Mouse (Mus musculus): ENCODE data around the gene Sorl1. TPM values are rescaled to one million over a fixed set of nuclear protein-coding genes. Genes with fewer than 3 reads are reported as not detected.
A peak's percentile ranks its signal among the peaks of the same experiment; 100 is the strongest.

The Sorl1 gene
- polyA plus RNA-seq (2011; ENCODE audit: insufficient read depth, insufficient read length, low replicate concordance, missing spikeins) = 10.2 and 32.7 TPM in 2 replicates

GRCm38 (mm10) chr9:42123713-42124576 is at the start of gene Sorl1:
Gene Sorl1, minus strand, starts transcription at chr9:42124297.
- WGBS = under 1% methylated on average over 90 of the region's 94 CpGs
- Histone ChIP-seq H3K4me1 (ENCODE audit: control insufficient read depth, insufficient read depth, low read length) (peaks cover 7% of the 10 kb centered on the region), H3K27ac (ENCODE audit: control insufficient read depth, insufficient read depth, low read depth, low read length, poor library complexity) (peak within 1 kb of the TSS; percentile 95), H3K4me3 (replicated peaks; ENCODE audit: control insufficient read depth, low read depth, low read length) (peak within 1 kb of the TSS; percentile 95)
- TF ChIP-seq POLR2A (IDR thresholded peaks at IDR 0.05; ENCODE audit: borderline replicate concordance, control insufficient read depth, low read depth, low read length) = peak; percentile 40
- TF ChIP-seq CTCF (IDR thresholded peaks at IDR 0.05; ENCODE audit: control insufficient read depth, insufficient read depth, low read length) = peak; percentile 50

GRCm38 (mm10) chr9:42173781-42174180 is 49.7 kb upstream of the Sorl1 start:
- WGBS = 46% methylated on average over 3 of the region's 3 CpGs

GRCm38 (mm10) chr9:42169491-42169890 is 45.4 kb upstream of the Sorl1 start:
- H3K27ac ChIP-seq (ENCODE audit: control insufficient read depth, insufficient read depth, low read depth, low read length, poor library complexity) = no peak overlapping the region
- H3K4me3 ChIP-seq (replicated peaks; ENCODE audit: control insufficient read depth, low read depth, low read length) = no peak overlapping the region
- WGBS = 81% methylated on average over 8 of the region's 8 CpGs
- H3K4me1 ChIP-seq (ENCODE audit: control insufficient read depth, insufficient read depth, low read length) = no peaks in the 10 kb centered on the region; the same call in 1 of the 2 replicates
- TF ChIP-seq CTCF (IDR thresholded peaks at IDR 0.05; ENCODE audit: control insufficient read depth, insufficient read depth, low read length) (no peak), POLR2A (IDR thresholded peaks at IDR 0.05; ENCODE audit: borderline replicate concordance, control insufficient read depth, low read depth, low read length) (no peak)

More at GRCm38 (mm10) chr9:42173781-42174180, 49.7 kb upstream of the Sorl1 start:
- H3K4me1 ChIP-seq (ENCODE audit: control insufficient read depth, insufficient read depth, low read length) = no peaks in the 10 kb centered on the region; the same call in 1 of the 2 replicates
- H3K27ac ChIP-seq (ENCODE audit: control insufficient read depth, insufficient read depth, low read depth, low read length, poor library complexity) = no peak overlapping the region
- TF ChIP-seq POLR2A (IDR thresholded peaks at IDR 0.05; ENCODE audit: borderline replicate concordance, control insufficient read depth, low read depth, low read length) (no peak), CTCF (IDR thresholded peaks at IDR 0.05; ENCODE audit: control insufficient read depth, insufficient read depth, low read length) (no peak)
- H3K4me3 ChIP-seq (replicated peaks; ENCODE audit: control insufficient read depth, low read depth, low read length) = no peak overlapping the region

- Histone ChIP-seq H3K27ac (ENCODE audit: control insufficient read depth, insufficient read depth, low read depth, low read length, poor library complexity) (no peak overlapping the region), H3K4me1 (ENCODE audit: control insufficient read depth, insufficient read depth, low read length) (no peaks in the 10 kb centered on the region; the same call in 1 of the 2 replicates), H3K4me3 (replicated peaks; ENCODE audit: control insufficient read depth, low read depth, low read length) (no peak overlapping the region)
- no peak for TF ChIP-seq POLR2A (IDR thresholded peaks at IDR 0.05; ENCODE audit: borderline replicate concordance, control insufficient read depth, low read depth, low read length)
- TF ChIP-seq CTCF (IDR thresholded peaks at IDR 0.05; ENCODE audit: control insufficient read depth, insufficient read depth, low read length) = no peak
- 86% methylated on average over 7 of the region's 7 CpGs for WGBS
Measured at GRCm38 (mm10) chr9:42169025-42169424, 44.9 kb upstream of the Sorl1 start.

GRCm38 (mm10) chr9:42164930-42165329 is 40.8 kb upstream of the Sorl1 start:
- H3K4me3 ChIP-seq (replicated peaks; ENCODE audit: control insufficient read depth, low read depth, low read length) = no peak overlapping the region
- 57% methylated on average over 2 of the region's 2 CpGs for WGBS
- peaks cover 1% of the 10 kb centered on the region; the same call in 1 of the 2 replicates for H3K4me1 ChIP-seq (ENCODE audit: control insufficient read depth, insufficient read depth, low read length)
- no peak overlapping the region for H3K27ac ChIP-seq (ENCODE audit: control insufficient read depth, insufficient read depth, low read depth, low read length, poor library complexity)
- TF ChIP-seq POLR2A (IDR thresholded peaks at IDR 0.05; ENCODE audit: borderline replicate concordance, control insufficient read depth, low read depth, low read length) (no peak), CTCF (IDR thresholded peaks at IDR 0.05; ENCODE audit: control insufficient read depth, insufficient read depth, low read length) (no peak)

GRCm38 (mm10) chr9:42163011-42163410 is 38.9 kb upstream of the Sorl1 start:
- H3K27ac ChIP-seq (ENCODE audit: control insufficient read depth, insufficient read depth, low read depth, low read length, poor library complexity) = no peak overlapping the region
- peaks cover 5% of the 10 kb centered on the region for H3K4me1 ChIP-seq (ENCODE audit: control insufficient read depth, insufficient read depth, low read length)
- 78% methylated on average over 4 of the region's 4 CpGs for WGBS
- no peak overlapping the region for H3K4me3 ChIP-seq (replicated peaks; ENCODE audit: control insufficient read depth, low read depth, low read length)
- TF ChIP-seq CTCF (IDR thresholded peaks at IDR 0.05; ENCODE audit: control insufficient read depth, insufficient read depth, low read length) = no peak

- H3K4me1 ChIP-seq (ENCODE audit: control insufficient read depth, insufficient read depth, low read length) = peaks cover 8% of the 10 kb centered on the region
- TF ChIP-seq POLR2A (IDR thresholded peaks at IDR 0.05; ENCODE audit: borderline replicate concordance, control insufficient read depth, low read depth, low read length) (no peak), CTCF (IDR thresholded peaks at IDR 0.05; ENCODE audit: control insufficient read depth, insufficient read depth, low read length) (no peak)
- WGBS = 69% methylated on average over 5 of the region's 5 CpGs
- no peak overlapping the region for H3K27ac ChIP-seq (ENCODE audit: control insufficient read depth, insufficient read depth, low read depth, low read length, poor library complexity)
- no peak overlapping the region for H3K4me3 ChIP-seq (replicated peaks; ENCODE audit: control insufficient read depth, low read depth, low read length)
Measured at GRCm38 (mm10) chr9:42159376-42159775, 35.3 kb upstream of the Sorl1 start.

GRCm38 (mm10) chr9:42158652-42159051 is 34.6 kb upstream of the Sorl1 start:
- Histone ChIP-seq H3K4me3 (replicated peaks; ENCODE audit: control insufficient read depth, low read depth, low read length) (no peak overlapping the region), H3K27ac (ENCODE audit: control insufficient read depth, insufficient read depth, low read depth, low read length, poor library complexity) (peak overlapping the region; percentile 91), H3K4me1 (ENCODE audit: control insufficient read depth, insufficient read depth, low read length) (peaks cover 8% of the 10 kb centered on the region)
- WGBS = 5% methylated on average over 5 of the region's 5 CpGs
- TF ChIP-seq POLR2A (IDR thresholded peaks at IDR 0.05; ENCODE audit: borderline replicate concordance, control insufficient read depth, low read depth, low read length) (no peak), CTCF (IDR thresholded peaks at IDR 0.05; ENCODE audit: control insufficient read depth, insufficient read depth, low read length) (no peak)

All from bone marrow, adult 2 months (tissue).